Mouse (Mus musculus): ENCODE data around the gene Fam117a.

Gene Fam117a

GRCm38 (mm10) chr11:95356469-95357273 lies 19.9 kb downstream of the Fam117a start:
- no peak for ATAC-seq (ENCODE audit: insufficient number of reproducible peaks, low FRiP score, low TSS enrichment)

DNA sequence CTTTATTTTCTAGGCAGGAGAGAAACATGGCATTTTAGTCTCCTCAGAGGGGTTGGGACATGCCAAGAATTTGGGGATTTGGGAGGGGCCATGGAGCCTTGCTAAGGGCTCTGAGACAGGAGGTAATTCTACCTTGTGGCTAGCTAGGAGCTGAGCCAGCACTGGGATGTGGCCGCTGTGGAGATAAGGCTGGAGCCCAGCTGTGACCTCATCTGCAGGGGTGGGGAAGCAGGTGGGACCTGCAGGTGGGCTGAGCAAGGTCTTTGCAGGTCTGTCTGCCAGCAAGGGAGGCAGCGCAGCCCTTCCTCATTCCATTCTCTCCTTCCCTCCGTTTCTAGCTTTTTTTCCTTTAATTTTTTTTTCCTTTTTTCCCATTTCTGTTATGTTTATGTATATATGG lies 21.4 kb downstream of the Fam117a start:
- no peak for ATAC-seq (ENCODE audit: insufficient number of reproducible peaks, low FRiP score, low TSS enrichment)

DNA sequence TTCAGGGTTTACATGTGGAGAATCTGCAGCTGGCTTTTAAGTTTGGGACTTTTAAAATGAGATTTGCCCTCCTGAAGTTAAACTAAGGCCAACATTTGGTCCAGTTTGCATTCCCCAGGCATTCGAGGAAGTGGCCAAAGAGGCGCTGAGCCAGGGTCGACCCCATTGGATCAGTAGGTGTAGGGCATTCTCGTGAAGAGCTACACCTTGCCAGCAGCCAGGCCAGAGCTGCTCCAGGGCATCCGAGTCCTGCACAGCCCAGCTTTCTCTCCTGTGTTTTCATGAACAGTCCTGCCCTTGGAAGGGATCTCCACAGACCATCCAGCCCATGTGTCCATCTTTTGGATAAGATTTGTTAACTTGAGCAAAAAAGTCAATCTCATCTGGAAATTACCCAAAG lies 27.6 kb downstream of the Fam117a start:
- no peak for ATAC-seq (ENCODE audit: insufficient number of reproducible peaks, low FRiP score, low TSS enrichment)

- ATAC-seq (ENCODE audit: insufficient number of reproducible peaks, low FRiP score, low TSS enrichment): no peak
These were observed 28.8 kb downstream of the Fam117a start for GRCm38 (mm10) chr11:95365596-95365995.

GRCm38 (mm10) chr11:95366280-95366897 lies 29.6 kb downstream of the Fam117a start:
- ATAC-seq (ENCODE audit: insufficient number of reproducible peaks, low FRiP score, low TSS enrichment): no peak

DNA sequence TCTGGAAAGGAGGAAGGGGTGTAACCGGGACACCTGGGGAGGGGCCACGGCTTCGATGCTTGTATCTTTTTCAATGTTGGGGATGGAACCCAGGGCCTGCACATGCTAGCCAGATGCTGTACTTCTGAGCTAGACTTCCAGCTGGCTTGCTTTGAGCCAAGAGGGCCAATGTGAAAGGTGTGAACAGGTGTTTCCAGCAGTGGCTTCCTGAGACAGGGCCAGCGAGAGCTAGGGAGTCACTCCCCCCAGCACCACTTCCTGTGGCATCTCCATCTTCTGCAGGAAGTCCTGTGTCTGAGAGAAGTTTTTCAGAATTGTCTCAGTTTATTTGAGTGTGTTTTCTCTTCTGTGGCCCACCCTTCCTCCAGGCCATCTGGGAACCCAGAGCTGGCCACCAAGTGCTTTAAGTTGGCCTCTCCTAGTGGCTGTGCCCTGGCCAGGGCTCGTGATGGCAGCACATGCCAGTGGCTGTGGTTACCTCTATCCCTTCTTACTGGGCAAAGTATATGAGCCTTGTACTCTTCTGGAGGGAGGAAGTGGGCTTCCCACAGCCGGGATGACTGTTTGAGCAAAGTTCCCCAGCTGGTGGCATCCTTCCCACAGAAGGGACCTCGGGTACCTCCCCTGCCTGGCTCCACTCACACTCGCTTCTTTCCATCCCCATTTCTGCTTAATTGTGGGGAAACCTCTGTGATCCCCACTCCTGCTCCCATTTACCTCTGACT lies 30.4 kb downstream of the Fam117a start:
- no peak for ATAC-seq (ENCODE audit: insufficient number of reproducible peaks, low FRiP score, low TSS enrichment)

GRCm38 (mm10) chr11:95368231-95368823 lies 31.5 kb downstream of the Fam117a start:
- ATAC-seq (ENCODE audit: insufficient number of reproducible peaks, low FRiP score, low TSS enrichment): no peak

DNA sequence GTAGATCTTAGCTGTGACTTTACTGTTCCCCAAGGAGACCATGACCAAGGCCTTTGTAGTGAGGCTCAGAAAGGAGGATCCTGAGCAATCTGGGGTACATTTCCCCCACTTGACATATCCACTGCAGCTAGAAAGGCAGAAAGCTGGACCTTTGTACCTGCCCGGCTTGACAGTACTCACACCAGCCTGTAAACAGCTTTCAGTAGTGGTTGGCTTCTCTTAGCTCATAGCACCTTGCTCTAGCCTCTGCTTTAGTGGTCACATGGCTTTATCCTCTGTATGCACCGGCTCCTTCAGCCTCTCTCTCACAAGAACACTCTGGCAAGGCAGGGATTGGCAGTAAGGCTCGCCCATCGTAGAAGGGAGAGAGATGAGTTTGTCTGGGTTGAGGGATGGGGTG lies 32.1 kb downstream of the Fam117a start:
- ATAC-seq (ENCODE audit: insufficient number of reproducible peaks, low FRiP score, low TSS enrichment): no peak

- no peak for ATAC-seq (ENCODE audit: insufficient number of reproducible peaks, low FRiP score, low TSS enrichment)
These were observed 33.4 kb downstream of the Fam117a start for GRCm38 (mm10) chr11:95369964-95370890.

DNA sequence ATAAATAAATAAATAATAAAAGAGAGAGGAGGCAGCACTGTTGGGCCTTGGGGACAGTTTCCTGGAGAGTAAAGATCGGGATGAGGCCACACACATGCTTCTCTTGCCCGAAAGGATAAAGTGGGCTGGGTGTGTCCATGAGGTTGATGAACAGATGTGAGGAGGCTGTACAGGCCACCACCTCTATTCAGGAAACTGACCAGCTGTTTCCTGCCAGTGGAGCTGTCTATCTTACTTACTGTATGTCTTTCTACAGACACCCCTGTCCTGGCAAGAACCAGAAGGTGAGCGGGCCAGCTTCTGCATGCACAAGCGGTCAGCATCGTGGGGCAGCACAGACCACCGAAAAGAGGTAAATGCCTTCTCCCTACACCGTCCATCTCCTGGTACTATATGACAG lies 34.4 kb downstream of the Fam117a start:
- no peak for ATAC-seq (ENCODE audit: insufficient number of reproducible peaks, low FRiP score, low TSS enrichment)

GRCm38 (mm10) chr11:95378926-95379325 lies 42.1 kb downstream of the Fam117a start:
- ATAC-seq (ENCODE audit: insufficient number of reproducible peaks, low FRiP score, low TSS enrichment): no peak

GRCm38 (mm10) chr11:95379552-95379951 lies 42.7 kb downstream of the Fam117a start:
- ATAC-seq (ENCODE audit: insufficient number of reproducible peaks, low FRiP score, low TSS enrichment): no peak

DNA sequence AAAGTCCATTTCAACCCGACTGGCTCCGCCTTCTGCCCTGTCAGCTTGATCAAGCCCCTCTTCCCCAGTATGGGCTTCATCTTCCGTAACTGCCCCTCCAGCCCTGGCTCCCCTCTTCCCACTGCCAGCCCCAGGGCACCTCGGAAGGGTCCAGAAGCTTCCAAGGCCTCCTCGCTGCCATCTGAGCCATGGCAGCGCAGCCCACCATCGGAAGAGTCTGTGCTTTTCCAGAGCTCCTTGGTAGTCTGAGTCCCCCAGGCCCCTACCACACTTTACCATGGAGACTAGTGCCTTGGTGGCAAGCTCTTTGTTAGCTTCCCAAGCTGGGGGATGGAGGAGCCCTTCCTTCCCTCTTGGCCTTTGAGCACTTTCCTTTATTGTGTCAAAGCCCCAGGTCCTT lies 43.9 kb downstream of the Fam117a start:
- ATAC-seq (ENCODE audit: insufficient number of reproducible peaks, low FRiP score, low TSS enrichment): no peak

DNA sequence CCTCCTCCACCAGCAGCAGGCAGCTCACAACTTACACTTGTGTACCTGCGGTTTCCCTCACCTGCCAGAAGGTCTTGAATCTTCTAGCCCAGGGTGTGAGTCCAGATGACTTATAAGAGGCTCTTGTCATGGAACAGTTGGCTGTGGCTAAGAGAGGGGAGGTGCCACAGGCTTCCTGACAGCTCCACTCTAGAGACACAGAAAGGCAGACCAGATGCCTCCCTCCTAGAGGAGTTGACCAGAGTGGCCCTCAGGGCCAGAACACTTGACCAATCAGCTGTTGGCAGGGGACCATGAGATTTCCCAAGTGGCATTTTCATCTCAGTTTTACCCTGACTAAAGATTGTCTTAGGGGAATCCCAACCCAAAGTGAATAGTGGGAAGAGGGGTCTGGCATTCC lies 44.3 kb downstream of the Fam117a start:
- ATAC-seq (ENCODE audit: insufficient number of reproducible peaks, low FRiP score, low TSS enrichment): no peak

GRCm38 (mm10) chr11:95383331-95383986 lies 46.6 kb downstream of the Fam117a start:
- no peak for ATAC-seq (ENCODE audit: insufficient number of reproducible peaks, low FRiP score, low TSS enrichment)

- no peak for ATAC-seq (ENCODE audit: insufficient number of reproducible peaks, low FRiP score, low TSS enrichment)
These were observed 47.1 kb downstream of the Fam117a start for GRCm38 (mm10) chr11:95384004-95384318.

- peak; percentile 92 for ATAC-seq (ENCODE audit: insufficient number of reproducible peaks, low FRiP score, low TSS enrichment)
These were observed 47.6 kb downstream of the Fam117a start, which contains the start of gene Slc35b1 for GRCm38 (mm10) chr11:95384319-95384972. TSS of gene Slc35b1 (plus strand) at chr11:95384692.

GRCm38 (mm10) chr11:95384973-95385320 lies 48.1 kb downstream of the Fam117a start:
- no peak for ATAC-seq (ENCODE audit: insufficient number of reproducible peaks, low FRiP score, low TSS enrichment)

DNA sequence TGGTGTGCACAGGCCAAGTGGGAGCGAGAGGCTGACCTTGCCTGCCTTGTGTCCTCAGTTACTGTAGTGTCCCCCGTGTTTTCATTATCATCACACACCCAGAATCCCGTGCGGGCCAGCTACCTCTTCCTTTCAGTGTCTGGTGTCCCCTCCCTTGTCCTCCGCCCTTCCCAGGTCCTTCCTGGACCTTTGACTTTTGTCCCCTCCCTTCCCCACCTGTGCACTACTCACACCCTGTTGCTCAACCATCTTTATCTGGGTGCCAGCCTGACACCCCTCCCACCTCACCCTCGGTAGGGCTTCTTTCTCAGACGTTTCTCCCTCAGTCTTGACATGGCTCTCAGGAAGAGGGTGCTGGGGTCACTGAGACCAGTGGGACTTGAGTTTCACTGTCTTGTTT lies 50.5 kb downstream of the Fam117a start:
- no peak for ATAC-seq (ENCODE audit: insufficient number of reproducible peaks, low FRiP score, low TSS enrichment)

Measured in cerebellum, adult (tissue).